Mouse (Mus musculus) E14TG2a.4 (cell line): ENCODE measurements around the gene Ypel2.

Experiments used
- CTCF ChIP-seq: conservative IDR thresholded peaks from 2 replicates; pipeline ENCODE4 v1.5.1; 2014; ENCODE audit warnings: low read length
- POU5F1 ChIP-seq: IDR thresholded peaks from 2 replicates; pipeline ENCODE4 v1.6.1; 2014; ENCODE audit warnings: low read length, borderline replicate concordance

DNA sequence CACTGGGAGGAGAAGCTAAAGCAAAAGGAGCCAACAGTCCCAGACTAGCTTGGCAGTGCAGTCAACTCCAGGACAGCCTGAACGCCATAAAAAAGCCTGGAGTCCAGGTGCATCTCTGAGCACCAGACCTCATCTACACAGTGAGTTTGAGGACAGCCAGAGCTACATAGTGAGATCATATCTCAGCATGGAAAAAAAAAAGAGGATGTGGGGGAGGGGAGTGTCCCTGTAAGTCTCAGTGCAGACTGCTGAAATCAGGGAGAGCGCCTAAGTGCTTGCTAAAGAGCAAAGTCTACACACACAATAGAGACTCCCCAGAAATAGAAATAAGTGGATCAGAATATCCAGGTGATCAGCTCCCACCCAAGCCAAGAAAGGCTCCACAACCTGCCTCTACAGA is 37.1 kb downstream of the Ypel2 start:
- TF ChIP-seq CTCF (no peak), POU5F1 (no peak)
